Mouse (Mus musculus): ENCODE data around the gene Eif2s2. TPM values are rescaled to one million over a fixed set of nuclear protein-coding genes. Genes with fewer than 3 reads are reported as not detected.

Gene Eif2s2
- polyA plus RNA-seq, 1 experiment from 2014 or later, result 66.2 TPM

Other genes with a start within 250 kb of the Eif2s2 start
- gene Chmp4b, start 241.2 kb downstream of the Eif2s2 start, polyA plus RNA-seq (2015; fragmentation: Nextera tagmentation; extraction: Ambion mirVana), result 18.5 and 19.5 TPM in 2 replicates
- not detected in 2 replicates for gene Gm14214, start 122.9 kb downstream of the Eif2s2 start, polyA plus RNA-seq (2015; fragmentation: Nextera tagmentation; extraction: Ambion mirVana)
- gene Raly, start 101.8 kb downstream of the Eif2s2 start, polyA plus RNA-seq (2015; fragmentation: Nextera tagmentation; extraction: Ambion mirVana), result 35.0 and 47.7 TPM in 2 replicates
- 0.73 and 0.94 TPM in 2 replicates for gene a, start 101.5 kb downstream of the Eif2s2 start, polyA plus RNA-seq (2015; fragmentation: Nextera tagmentation; extraction: Ambion mirVana)
- gene Gm14226, start 125.3 kb upstream of the Eif2s2 start, polyA plus RNA-seq (2015; fragmentation: Nextera tagmentation; extraction: Ambion mirVana), result 0.07 and 0.10 TPM in 2 replicates
- 45.1 and 47.6 TPM in 2 replicates for gene Ahcy, start 181.6 kb upstream of the Eif2s2 start, polyA plus RNA-seq (2015; fragmentation: Nextera tagmentation; extraction: Ambion mirVana)
- 48.5 and 53.1 TPM in 2 replicates for gene Itch, start 240.6 kb upstream of the Eif2s2 start, polyA plus RNA-seq (2015; fragmentation: Nextera tagmentation; extraction: Ambion mirVana)

Data from forebrain, embryonic 16.5 days (tissue).